Mouse (Mus musculus) lung, embryonic 15.5 days (tissue): ENCODE data around the gene R3hdm4. TPM values are rescaled to one million over a fixed set of nuclear protein-coding genes. Genes with fewer than 3 reads are reported as not detected.

Source experiments
- ATAC-seq: fragments of 200-750 bp; cut with Nextera tagmentation; 2 replicates; pipeline ENCODE4 v1.8.0; 2017; ENCODE audit warnings: moderate number of reproducible peaks, borderline replicate concordance; ENCODE audit not compliant: low FRiP score, low TSS enrichment; ENCODE audit errors: extremely low read depth
- H3K27ac ChIP-seq: fragments of 300-500 bp; sonication (generic); 2 replicates; pipeline ENCODE4 v1.5.1; 2015; ENCODE audit warnings: moderate library complexity, mild to moderate bottlenecking, inconsistent platforms
- H3K27me3 ChIP-seq: fragments of 300-500 bp; sonication (generic); 2 replicates; pipeline ENCODE4 v1.6.1; 2015; ENCODE audit warnings: inconsistent platforms
- H3K36me3 ChIP-seq: fragments of 300-500 bp; sonication (generic); 2 replicates; pipeline ENCODE4 v1.6.1; 2015; ENCODE audit warnings: inconsistent platforms
- H3K4me1 ChIP-seq: fragments of 300-500 bp; sonication (generic); 2 replicates; pipeline ENCODE4 v1.6.1; 2015; ENCODE audit warnings: inconsistent platforms
- H3K4me2 ChIP-seq: fragments of 300-500 bp; sonication (generic); 2 replicates; pipeline ENCODE4 v1.6.1; 2015; ENCODE audit warnings: inconsistent platforms, mild to moderate bottlenecking, moderate library complexity
- H3K4me3 ChIP-seq: fragments of 300-500 bp; sonication (generic); 2 replicates; pipeline ENCODE4 v1.5.1; 2015; ENCODE audit warnings: mild to moderate bottlenecking, inconsistent platforms
- H3K9ac ChIP-seq: fragments of 300-500 bp; sonication (generic); 2 replicates; pipeline ENCODE4 v1.6.1; 2015; ENCODE audit warnings: inconsistent platforms
- H3K9me3 ChIP-seq: fragments of 300-500 bp; sonication (generic); 2 replicates; pipeline ENCODE4 v1.6.1; 2016; ENCODE audit warnings: inconsistent platforms
- WGBS: fragments of 180-500 bp; shearing (Covaris S2); methylation state at CpG from one replicate; pipeline ENCODE4 v1.1.7; 2015; 5-methylcytosine and 5-hydroxymethylcytosine counted together
- polyA plus RNA-seq: library from polyadenylated mRNA; unstranded; fragments of >200 nt; fragmentation: Nextera tagmentation; extraction: Ambion mirVana; gene quantifications from 2 replicates; pipeline ENCODE4 v1.2.1, GENCODE M21; 2015

R3hdm4 gene
- polyA plus RNA-seq, 1 experiment from 2014 or later = 152 TPM

DNA sequence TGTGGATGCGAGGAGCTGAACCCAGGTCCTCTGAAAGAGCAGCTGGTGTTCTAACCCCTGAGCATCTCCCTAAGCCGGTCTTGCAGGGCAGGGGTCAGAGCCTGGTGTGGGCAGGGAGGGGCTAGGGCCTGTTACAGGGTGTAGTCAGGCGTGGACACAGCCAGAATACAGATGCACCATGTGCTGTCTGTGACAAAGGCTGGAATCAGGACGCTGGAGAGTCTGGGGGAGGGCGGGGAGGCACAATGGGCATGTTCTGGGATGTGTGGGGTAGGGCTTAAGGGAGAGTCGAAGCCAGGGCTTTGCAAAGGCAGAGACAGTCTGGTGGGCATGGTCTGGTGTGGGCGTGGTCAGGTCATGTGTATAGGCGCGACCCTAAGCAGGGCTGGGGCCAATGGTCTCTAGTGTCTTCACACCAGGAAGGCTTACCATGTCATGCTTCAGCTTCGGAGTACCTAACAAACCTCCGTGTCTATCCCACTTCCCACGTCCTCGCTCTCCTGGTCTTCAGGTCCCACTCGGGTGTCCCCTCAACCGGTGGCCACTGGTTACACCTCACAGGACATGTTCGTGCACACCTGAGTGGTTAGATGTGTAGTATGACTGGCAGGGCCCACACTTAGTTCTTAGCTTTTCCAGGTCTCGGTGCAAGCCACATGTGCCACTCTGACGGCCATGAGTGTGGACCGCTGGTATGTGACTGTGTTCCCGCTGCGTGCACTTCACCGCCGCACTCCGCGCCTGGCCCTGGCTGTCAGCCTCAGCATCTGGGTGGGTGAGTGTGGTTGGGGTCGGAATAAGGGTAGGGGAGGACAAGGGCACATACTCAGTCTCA is 735 bp downstream of the R3hdm4 start:
- no peaks in the 10 kb centered on the region for H3K36me3 ChIP-seq
- H3K4me1 ChIP-seq = peaks cover 48% of the 10 kb centered on the region
- no peak overlapping the region for H3K27ac ChIP-seq
- 20% methylated on average over 26 of the region's 26 CpGs for WGBS
- no peak overlapping the region for H3K9ac ChIP-seq
- ATAC-seq = no peak; the same call in 1 of the 2 replicates
- H3K27me3 ChIP-seq = peaks cover 62% of the 10 kb centered on the region
- H3K4me3 ChIP-seq = peak overlapping the region; percentile 29
- H3K4me2 ChIP-seq = peak overlapping the region; percentile 53; the same call in 1 of the 2 replicates
- no peaks in the 10 kb centered on the region for H3K9me3 ChIP-seq

DNA sequence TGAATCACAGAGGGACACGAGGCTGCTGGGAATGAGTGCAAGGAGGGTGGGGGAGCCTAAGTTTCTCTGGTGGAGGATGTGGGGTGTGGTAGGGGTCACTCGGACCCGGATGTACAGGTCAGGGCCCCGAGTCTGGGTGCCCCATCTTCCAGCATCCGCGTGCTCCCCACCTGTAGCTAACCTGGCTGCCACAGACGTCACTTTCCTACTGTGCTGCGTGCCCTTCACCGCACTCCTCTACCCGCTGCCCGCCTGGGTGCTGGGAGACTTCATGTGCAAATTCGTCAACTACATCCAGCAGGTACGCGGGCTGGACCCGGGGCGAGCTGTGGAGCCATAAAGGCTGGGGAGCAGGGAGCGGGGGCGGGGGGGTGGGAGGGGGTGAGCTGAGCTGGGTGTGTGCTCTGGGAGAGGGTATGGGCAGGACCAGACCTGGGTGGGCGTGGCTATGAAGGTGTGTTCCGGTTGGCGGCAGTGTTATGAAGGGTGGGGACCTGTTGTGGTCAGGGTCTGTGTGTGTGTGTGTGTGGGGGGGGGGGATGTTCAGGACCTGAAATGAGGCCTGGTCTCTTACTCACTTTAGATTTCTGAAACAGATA is 1.7 kb downstream of the R3hdm4 start:
- peaks cover 62% of the 10 kb centered on the region for H3K27me3 ChIP-seq
- no peaks in the 10 kb centered on the region for H3K9me3 ChIP-seq
- H3K4me2 ChIP-seq = peak overlapping the region; percentile 47
- WGBS = 5% methylated on average over 21 of the region's 21 CpGs
- peak overlapping the region; percentile 19 for H3K4me3 ChIP-seq
- H3K4me1 ChIP-seq = peaks cover 57% of the 10 kb centered on the region
- 0 out of 2 replicates have a peak, but pooled peaks have one; percentile 9 for ATAC-seq
- no peak overlapping the region for H3K9ac ChIP-seq
- no peak overlapping the region for H3K27ac ChIP-seq
- H3K36me3 ChIP-seq = no peaks in the 10 kb centered on the region

- Histone ChIP-seq H3K27me3 (peaks cover 61% of the 10 kb centered on the region), H3K9me3 (no peaks in the 10 kb centered on the region), H3K9ac (0 out of 2 replicates have a peak overlapping the region, but pooled peaks have one; percentile 7), H3K4me3 (peak overlapping the region; percentile 24), H3K36me3 (no peaks in the 10 kb centered on the region), H3K4me1 (peaks cover 63% of the 10 kb centered on the region), H3K27ac (no peak overlapping the region), H3K4me2 (peak overlapping the region; percentile 47)
- 7% methylated on average over 35 of the region's 35 CpGs for WGBS
- no peak for ATAC-seq
Observed at GRCm38 (mm10) chr10:79918231-79919078, 2.6 kb downstream of the R3hdm4 start.

DNA sequence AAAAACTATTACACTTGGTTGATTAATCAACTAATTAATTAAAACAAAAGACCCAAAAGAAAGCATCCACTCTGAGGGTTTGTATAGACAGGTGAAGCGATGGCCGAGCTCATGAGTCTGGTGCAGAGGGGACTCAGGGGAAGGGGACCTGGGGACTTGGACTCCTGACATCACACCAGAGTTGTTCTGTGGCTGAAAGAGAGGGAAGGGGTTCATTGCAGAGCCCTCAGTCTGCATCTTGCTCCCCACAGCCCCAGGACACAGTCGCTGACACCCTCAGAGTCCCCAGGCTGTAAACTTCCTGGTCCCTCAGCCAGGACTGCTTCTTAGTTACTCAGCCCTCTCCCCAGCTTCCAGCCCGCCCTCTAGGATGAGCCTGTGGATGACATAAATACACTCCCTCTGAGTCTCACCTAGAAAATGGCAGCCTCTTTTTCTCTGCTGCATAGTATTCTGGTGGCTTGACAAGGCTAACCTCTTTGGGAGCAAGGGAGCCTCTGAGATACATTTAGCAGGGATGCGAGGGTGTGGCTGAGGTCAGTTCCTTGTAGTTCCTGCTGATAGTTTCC is 3.4 kb downstream of the R3hdm4 start:
- H3K4me2 ChIP-seq = peak overlapping the region; percentile 81
- no peak overlapping the region for H3K9ac ChIP-seq
- H3K4me1 ChIP-seq = peaks cover 63% of the 10 kb centered on the region
- WGBS = 67% methylated on average over 5 of the region's 5 CpGs
- peaks cover 52% of the 10 kb centered on the region for H3K27me3 ChIP-seq
- 0 out of 2 replicates have a peak, but pooled peaks cover 1% of the 10 kb centered on the region for H3K36me3 ChIP-seq
- no peak overlapping the region for H3K4me3 ChIP-seq
- ATAC-seq = no peak
- no peak overlapping the region for H3K27ac ChIP-seq
- no peaks in the 10 kb centered on the region for H3K9me3 ChIP-seq

DNA sequence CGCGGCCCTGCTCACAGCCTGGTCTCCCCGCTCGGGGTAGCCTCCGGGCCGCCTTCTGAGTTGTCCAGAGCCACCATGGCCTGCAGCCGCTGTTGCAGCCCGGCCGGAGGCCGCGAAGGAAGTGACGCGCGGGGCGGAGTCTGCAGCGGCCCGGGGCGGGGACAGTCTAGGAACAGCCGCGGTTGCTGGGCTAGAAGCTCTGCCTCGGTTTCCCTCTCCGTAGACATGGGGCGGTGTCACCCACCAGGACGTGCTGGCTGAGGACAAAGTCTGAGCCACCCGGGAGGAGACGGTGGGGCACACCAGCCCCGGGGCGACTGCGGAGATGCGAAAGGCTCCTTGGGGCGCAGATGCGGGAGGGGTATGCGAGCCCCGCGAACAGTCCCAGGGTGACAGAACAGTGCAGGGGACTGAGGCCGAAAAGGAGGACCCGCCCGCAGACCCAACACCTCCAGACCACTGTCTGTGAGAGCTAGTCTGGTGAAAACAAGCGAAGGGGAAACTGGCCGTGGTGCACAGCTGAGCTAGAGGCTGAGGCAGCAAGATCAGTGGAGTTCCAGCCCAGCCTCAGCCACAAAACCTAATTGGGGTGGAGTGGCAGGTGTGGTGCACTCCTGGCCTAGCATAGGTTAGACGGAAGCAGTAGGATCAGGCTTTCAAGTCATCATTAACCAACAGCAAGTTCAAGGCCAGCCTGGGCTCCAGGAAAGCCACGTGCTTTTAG is 4.0 kb downstream of the R3hdm4 start, which contains the start of gene Kiss1r:
Gene Kiss1r, plus strand, starts transcription at position 164 of the 724 bp plus-strand sequence.
- peak within 1 kb of the TSS; percentile 98 for H3K9ac ChIP-seq
- WGBS = 2% methylated on average over 41 of the region's 42 CpGs
- H3K4me1 ChIP-seq = peaks cover 63% of the 10 kb centered on the region
- H3K4me3 ChIP-seq = peak within 1 kb of the TSS; percentile 75
- peak within 1 kb of the TSS; percentile 73 for H3K27ac ChIP-seq
- H3K4me2 ChIP-seq = peak within 1 kb of the TSS; percentile 81
- H3K27me3 ChIP-seq = peaks cover 46% of the 10 kb centered on the region
- H3K36me3 ChIP-seq = peaks cover 8% of the 10 kb centered on the region; the same call in 1 of the 2 replicates
- H3K9me3 ChIP-seq = no peaks in the 10 kb centered on the region
- peak; percentile 79 for ATAC-seq

GRCm38 (mm10) chr10:79916081-79916480 is 4.9 kb downstream of the R3hdm4 start:
- 0 out of 2 replicates have a peak overlapping the region, but pooled peaks have one; percentile 18 for H3K27ac ChIP-seq
- no peak for ATAC-seq
- peaks cover 56% of the 10 kb centered on the region for H3K4me1 ChIP-seq
- H3K4me3 ChIP-seq = peak overlapping the region; percentile 75
- peak overlapping the region; percentile 98 for H3K9ac ChIP-seq
- H3K36me3 ChIP-seq = peaks cover 16% of the 10 kb centered on the region
- WGBS = 5% methylated on average over 8 of the region's 8 CpGs
- peaks cover 37% of the 10 kb centered on the region for H3K27me3 ChIP-seq
- no peaks in the 10 kb centered on the region for H3K9me3 ChIP-seq
- H3K4me2 ChIP-seq = peak overlapping the region; percentile 81

GRCm38 (mm10) chr10:79914948-79915596 is 5.9 kb downstream of the R3hdm4 start:
- H3K9ac ChIP-seq = no peak overlapping the region
- H3K4me2 ChIP-seq = peak overlapping the region; percentile 81; the same call in 1 of the 2 replicates
- no peak overlapping the region for H3K27ac ChIP-seq
- H3K36me3 ChIP-seq = peaks cover 22% of the 10 kb centered on the region
- no peaks in the 10 kb centered on the region for H3K9me3 ChIP-seq
- no peak for ATAC-seq
- H3K4me3 ChIP-seq = peak overlapping the region; percentile 75; the same call in 1 of the 2 replicates
- 53% methylated on average over 7 of the region's 7 CpGs for WGBS
- H3K27me3 ChIP-seq = peaks cover 27% of the 10 kb centered on the region
- peaks cover 46% of the 10 kb centered on the region for H3K4me1 ChIP-seq

GRCm38 (mm10) chr10:79914131-79914947 is 6.7 kb downstream of the R3hdm4 start:
- peak overlapping the region; percentile 81; the same call in 1 of the 2 replicates for H3K4me2 ChIP-seq
- no peak overlapping the region for H3K4me3 ChIP-seq
- peaks cover 22% of the 10 kb centered on the region for H3K36me3 ChIP-seq
- 69% methylated on average over 11 of the region's 11 CpGs for WGBS
- ATAC-seq = no peak
- H3K9ac ChIP-seq = no peak overlapping the region
- H3K4me1 ChIP-seq = peaks cover 43% of the 10 kb centered on the region
- peaks cover 20% of the 10 kb centered on the region for H3K27me3 ChIP-seq
- no peak overlapping the region for H3K27ac ChIP-seq
- no peaks in the 10 kb centered on the region for H3K9me3 ChIP-seq

DNA sequence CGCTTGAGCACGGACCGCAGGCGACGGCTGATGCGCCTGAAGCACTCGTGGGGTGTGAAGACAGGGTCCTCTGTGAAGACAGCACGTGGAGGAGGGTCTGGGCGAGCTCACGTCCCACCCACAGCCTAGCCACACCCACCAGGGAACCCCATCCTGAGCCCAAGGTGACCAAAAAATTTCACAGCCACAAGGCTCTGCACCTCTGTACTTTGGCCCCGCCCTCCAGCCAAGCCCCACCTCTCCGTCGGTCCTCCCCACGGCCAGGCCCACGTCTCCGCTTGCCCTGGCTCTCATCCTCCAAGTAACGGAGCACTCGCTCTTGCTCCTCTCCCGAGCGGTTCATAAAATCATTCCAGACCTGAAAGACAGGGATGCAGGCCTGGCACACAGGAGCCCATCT is 8.6 kb downstream of the R3hdm4 start:
- Histone ChIP-seq H3K36me3 (peaks cover 22% of the 10 kb centered on the region), H3K9ac (no peak overlapping the region), H3K27ac (no peak overlapping the region), H3K4me3 (no peak overlapping the region), H3K4me1 (peaks cover 41% of the 10 kb centered on the region), H3K27me3 (peaks cover under 1% of the 10 kb centered on the region; the same call in 1 of the 2 replicates), H3K9me3 (no peaks in the 10 kb centered on the region), H3K4me2 (no peak overlapping the region)
- ATAC-seq = no peak
- WGBS = 69% methylated on average over 20 of the region's 20 CpGs
